Mouse (Mus musculus) cortical plate, adult 2 months (tissue): ENCODE data around the gene Etv3. TPM values are rescaled to one million over a fixed set of nuclear protein-coding genes. Genes with fewer than 3 reads are reported as not detected.

ENCODE experiments used
- H3K27ac ChIP-seq: fragments of 200-500 bp; 2 replicates; pipeline ENCODE4 v1.5.1; 2012; ENCODE audit warnings: low read length, control low read depth, inconsistent platforms; ENCODE audit not compliant: insufficient read depth
- H3K4me1 ChIP-seq: fragments of 200-500 bp; 2 replicates; pipeline ENCODE4 v1.6.1; 2011; ENCODE audit warnings: low read length; ENCODE audit not compliant: control insufficient read depth, insufficient read depth
- H3K4me3 ChIP-seq: fragments of 200-500 bp; 2 replicates; pipeline ENCODE4 v1.5.1; 2011; ENCODE audit warnings: mild to moderate bottlenecking, low read length, control low read depth; ENCODE audit not compliant: insufficient read depth
- CTCF ChIP-seq: fragments of 200-500 bp; IDR thresholded peaks from 2 replicates; pipeline ENCODE4 v1.5.1; 2011; ENCODE audit warnings: mild to moderate bottlenecking, control low read depth, low read length; ENCODE audit not compliant: insufficient read depth; ENCODE audit errors: extremely low read depth
- POLR2A ChIP-seq: fragments of 200-500 bp; IDR thresholded peaks from 2 replicates; pipeline ENCODE4 v1.6.1; 2011; ENCODE audit warnings: mild to moderate bottlenecking, low read length, control low read depth; ENCODE audit not compliant: insufficient read depth; ENCODE audit errors: extremely low read depth
- polyA plus RNA-seq: library from polyadenylated mRNA; depleted of rRNA; stranded (reverse); fragments of >200 nt; gene quantifications from 2 replicates; pipeline ENCODE4 v1.2.3, GENCODE M21; 2012

Gene Etv3
- polyA plus RNA-seq, 1 experiment: 14.0 TPM

DNA sequence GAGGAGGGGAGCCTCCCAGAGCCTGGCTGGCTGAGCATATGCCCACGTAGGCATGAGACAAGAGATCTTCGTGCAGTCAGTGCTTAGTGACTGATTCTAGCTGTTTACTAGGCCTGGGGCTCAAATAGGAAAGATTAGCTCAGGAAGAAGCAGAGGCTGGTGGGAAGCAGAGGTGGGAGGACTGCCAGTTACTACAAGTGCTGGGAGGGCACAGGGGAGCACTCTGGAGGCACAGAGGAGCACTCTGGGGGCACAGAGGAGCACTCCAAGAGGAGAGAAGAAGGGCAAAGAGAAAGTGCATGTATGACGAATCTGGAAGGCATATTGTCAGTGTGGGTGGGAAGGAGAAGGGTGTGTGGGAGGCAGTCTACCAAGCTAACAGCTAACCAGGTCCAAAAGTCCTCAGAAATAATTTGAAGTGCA, 30.9 kb downstream of the Etv3 start:
- H3K4me3 ChIP-seq: no peak overlapping the region
- no peak overlapping the region; the same call in 1 of the 2 replicates for H3K27ac ChIP-seq
- TF ChIP-seq CTCF (no peak), POLR2A (no peak)
- peaks cover 2% of the 10 kb centered on the region; the same call in 1 of the 2 replicates for H3K4me1 ChIP-seq

DNA sequence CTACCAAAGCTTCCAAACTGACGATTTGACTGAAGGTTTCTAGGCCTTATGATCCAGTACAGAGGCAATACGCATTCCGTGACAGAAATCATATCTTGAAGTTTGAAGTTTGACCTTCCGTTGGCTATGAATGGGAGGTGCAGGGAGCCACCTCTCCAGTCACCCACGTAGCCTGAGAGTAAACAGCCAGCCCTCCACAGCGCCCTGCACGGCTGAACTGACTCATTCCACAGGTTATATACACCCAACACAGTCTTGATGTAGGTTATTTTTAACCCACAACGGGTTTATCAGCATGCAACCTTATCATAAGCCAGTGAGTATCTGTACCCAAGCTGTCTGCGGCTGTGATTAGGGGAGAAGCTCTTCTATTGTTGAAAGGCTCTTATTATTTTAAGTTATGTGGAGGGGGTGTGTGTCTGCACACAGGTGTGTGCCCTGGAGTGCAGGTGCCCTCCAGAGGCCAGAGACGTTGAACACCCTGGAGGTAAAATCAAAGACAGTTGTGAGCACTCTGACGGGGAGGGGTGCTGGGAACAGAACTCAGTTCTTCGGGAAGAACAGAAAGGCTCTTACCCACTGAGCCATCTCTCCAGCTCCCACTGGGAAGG, 31.6 kb downstream of the Etv3 start:
- TF ChIP-seq POLR2A (no peak), CTCF (no peak)
- no peak overlapping the region for H3K27ac ChIP-seq
- no peak overlapping the region for H3K4me3 ChIP-seq
- H3K4me1 ChIP-seq: peaks cover 2% of the 10 kb centered on the region; the same call in 1 of the 2 replicates

DNA sequence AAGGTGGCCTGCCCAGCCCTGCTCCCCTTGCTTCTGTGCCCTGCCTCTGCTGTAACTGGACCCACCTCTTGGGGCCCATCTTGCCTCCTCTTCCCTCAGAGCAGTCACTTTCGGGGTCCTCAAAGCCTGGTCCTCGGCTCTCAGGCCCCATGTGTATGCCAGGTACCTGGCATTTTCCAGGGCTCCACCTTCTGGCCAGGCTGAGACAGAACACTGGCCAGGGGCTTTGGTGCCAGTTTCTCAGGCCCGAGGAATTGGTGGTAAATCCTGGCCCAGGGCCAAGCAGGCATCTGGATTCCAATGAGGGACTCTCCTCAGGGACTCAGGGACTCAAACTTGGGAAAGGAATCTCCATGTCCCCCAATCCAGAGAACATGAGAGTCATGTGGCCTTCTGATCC, 34.9 kb downstream of the Etv3 start:
- TF ChIP-seq CTCF (no peak), POLR2A (no peak)
- no peak overlapping the region for H3K27ac ChIP-seq
- peaks cover 2% of the 10 kb centered on the region; the same call in 1 of the 2 replicates for H3K4me1 ChIP-seq
- no peak overlapping the region for H3K4me3 ChIP-seq

DNA sequence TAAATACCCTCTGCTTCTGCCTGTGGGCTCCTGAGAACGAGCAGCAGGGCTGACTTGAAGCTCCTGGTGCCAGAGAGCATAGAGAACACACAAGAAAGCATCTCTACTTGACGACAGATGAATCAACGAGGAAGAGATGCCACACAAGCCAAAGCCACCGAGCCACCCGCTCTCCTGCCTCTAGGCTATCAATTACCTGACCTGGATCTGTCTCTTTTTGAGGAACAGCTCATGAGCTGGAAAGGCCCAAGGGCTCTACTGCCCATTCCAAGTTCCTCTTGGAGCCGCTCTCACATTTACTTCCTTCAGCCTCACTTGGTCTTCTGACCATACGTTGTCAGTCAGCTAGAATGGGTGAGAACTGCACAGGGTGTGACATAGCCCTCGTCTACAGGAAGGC, 36.2 kb downstream of the Etv3 start:
- peaks cover 4% of the 10 kb centered on the region; the same call in 1 of the 2 replicates for H3K4me1 ChIP-seq
- no peak overlapping the region for H3K4me3 ChIP-seq
- no peak for TF ChIP-seq POLR2A
- TF ChIP-seq CTCF: no peak
- no peak overlapping the region for H3K27ac ChIP-seq

DNA sequence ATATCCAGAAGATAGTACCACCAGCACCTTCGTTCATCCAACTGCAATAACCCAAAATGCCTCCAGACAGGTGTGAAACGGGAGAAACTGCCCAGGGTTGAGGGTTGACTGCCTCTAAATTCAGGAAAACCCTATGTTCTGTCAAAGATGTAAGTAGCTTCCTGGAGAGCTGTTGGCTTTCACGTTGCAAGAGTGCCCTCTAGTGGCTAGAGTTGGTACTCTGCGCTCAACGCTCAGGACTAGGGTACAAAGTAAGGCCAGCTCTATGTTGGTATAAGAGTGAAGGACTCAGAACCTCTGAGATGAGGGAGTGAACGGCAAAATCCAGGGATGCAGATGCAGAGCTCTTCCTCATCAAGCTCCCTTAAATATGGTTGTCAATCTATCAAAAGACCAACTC, 37.2 kb downstream of the Etv3 start:
- Histone ChIP-seq H3K4me1 (peaks cover 2% of the 10 kb centered on the region; the same call in 1 of the 2 replicates), H3K4me3 (no peak overlapping the region)
- TF ChIP-seq POLR2A (no peak), CTCF (peak; percentile 99)

DNA sequence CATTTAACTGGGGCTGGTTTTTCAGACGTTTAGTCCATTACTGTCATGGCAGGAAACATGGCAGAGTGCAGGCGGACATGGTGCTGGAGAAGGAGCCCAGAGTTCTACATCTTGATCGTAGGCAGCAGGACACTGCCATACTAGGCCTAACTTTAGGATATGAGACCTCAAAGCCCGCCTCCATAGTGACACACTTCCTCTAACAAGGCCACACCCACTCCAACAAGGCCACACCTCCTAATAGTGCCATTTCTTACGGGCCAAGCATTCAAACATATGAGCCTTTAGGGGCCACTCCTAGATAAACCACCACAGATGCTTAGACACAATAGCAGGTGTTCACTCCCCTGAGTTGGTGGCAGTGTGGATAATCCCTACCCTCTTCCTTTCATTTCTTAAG, 38.3 kb downstream of the Etv3 start:
- Histone ChIP-seq H3K4me3 (no peak overlapping the region), H3K27ac (no peak overlapping the region), H3K4me1 (peaks cover 2% of the 10 kb centered on the region; the same call in 1 of the 2 replicates)
- TF ChIP-seq POLR2A: no peak
- TF ChIP-seq CTCF: no peak

More for the DNA sequence above, 37.2 kb downstream of the Etv3 start:
- no peak overlapping the region for H3K27ac ChIP-seq

DNA sequence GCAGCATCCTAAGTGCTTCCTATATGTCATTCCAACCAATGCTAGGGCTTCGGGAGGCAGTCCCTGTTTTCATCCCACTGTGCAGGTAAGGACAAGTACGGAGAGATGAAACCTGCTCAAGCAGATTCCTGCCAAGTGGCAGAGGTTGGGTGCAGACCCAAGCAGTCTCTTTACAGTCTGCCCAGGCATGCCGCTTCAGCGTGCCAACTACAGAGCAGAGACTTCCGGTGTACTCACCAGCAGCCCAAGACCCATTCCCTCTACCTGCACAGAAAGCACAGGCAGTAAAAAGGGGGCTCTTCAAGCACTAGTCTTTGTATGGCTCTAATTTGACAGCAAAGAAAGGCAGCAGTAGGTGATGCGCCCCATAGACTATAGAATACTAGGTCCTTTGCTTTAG, 40.4 kb downstream of the Etv3 start:
- Histone ChIP-seq H3K27ac (no peak overlapping the region), H3K4me3 (peak overlapping the region; percentile 0; the same call in 1 of the 2 replicates)
- TF ChIP-seq POLR2A (no peak), CTCF (no peak)

DNA sequence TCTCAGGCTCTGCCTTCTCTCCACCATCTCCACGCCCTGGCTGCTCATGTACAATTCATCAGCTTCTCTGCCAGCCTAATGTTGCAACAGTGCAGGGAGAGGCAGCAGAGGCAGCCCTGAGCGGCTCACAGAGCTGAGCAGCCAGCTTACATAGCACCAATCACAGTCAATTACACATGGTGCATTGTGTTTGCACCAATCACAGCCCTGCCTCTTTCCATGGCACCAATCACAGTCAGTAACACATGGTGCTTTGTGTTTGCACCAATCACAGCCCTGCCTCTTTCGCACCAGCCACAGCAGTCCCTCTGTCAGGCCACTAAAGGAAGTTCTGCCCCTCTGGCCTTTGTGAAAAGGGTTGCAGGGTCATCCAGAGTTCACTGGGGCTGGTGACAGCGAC, 40.9 kb downstream of the Etv3 start:
- TF ChIP-seq POLR2A (peak; percentile 96), CTCF (no peak)
- H3K4me1 ChIP-seq: peaks cover 2% of the 10 kb centered on the region; the same call in 1 of the 2 replicates
- no peak overlapping the region for H3K27ac ChIP-seq
- peak overlapping the region; percentile 9 for H3K4me3 ChIP-seq

More for the DNA sequence above, 40.4 kb downstream of the Etv3 start:
- H3K4me1 ChIP-seq: peaks cover 2% of the 10 kb centered on the region; the same call in 1 of the 2 replicates

DNA sequence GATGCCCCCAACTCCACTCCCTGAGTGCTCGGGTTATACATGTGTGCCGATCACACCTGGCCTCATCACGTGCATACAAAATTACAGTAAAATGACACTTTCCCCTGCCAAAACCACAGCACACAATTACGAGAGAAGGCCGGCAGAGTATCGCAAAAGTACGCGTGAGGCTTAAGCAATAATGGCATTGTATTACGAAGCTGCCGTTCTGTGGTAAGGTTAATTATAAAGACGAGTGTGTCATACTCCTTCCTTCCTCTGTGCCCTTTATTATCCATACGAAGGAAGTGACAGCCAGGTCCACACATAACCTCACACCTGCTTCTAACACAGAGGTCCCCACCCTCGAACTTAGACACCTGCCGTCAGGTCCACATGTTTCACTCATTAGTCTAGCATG, 42.3 kb downstream of the Etv3 start:
- no peak for TF ChIP-seq POLR2A
- no peak for TF ChIP-seq CTCF
- no peak overlapping the region for H3K27ac ChIP-seq
- peaks cover 2% of the 10 kb centered on the region; the same call in 1 of the 2 replicates for H3K4me1 ChIP-seq
- no peak overlapping the region for H3K4me3 ChIP-seq

DNA sequence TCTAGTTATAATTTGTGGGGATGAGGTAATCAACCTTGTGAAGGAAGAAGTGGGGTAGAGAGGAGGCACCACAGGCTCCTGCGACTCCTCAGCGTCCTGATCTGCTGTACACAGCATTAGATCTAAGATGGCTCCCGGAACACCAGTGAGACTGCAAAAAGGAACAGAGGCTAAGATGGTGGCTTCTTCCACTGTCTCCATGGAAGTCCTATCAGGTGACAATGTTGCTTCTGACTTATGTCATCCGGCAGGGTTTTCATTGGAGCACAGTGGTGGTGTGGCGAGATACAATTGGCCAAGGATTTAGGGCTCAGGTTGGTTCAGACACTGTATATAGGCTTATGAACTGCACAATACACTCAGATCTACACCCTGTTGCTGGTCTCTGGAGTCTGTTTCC, 43.5 kb downstream of the Etv3 start:
- no peak overlapping the region for H3K4me3 ChIP-seq
- peaks cover 2% of the 10 kb centered on the region; the same call in 1 of the 2 replicates for H3K4me1 ChIP-seq
- no peak overlapping the region for H3K27ac ChIP-seq
- TF ChIP-seq POLR2A (no peak), CTCF (no peak)

DNA sequence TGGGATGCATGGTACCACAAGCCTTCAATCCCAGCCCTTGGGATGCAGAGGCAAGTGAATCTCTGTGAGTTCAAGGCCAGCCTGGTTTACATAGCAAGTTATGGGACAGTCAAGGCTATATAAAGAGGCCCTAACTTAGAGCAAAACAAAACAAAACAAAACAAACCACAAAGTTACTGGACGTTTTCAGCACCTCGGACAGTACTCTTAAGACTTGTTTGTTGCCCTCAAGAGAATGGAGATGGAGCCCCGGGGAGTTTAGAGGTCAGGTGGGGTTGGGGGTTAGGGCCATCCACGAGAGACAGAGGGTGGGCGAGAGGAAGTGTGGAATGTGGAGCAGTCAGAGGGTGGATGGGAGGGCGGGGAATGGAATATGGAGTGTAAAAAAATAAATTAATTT, 50.6 kb downstream of the Etv3 start:
- no peak overlapping the region for H3K27ac ChIP-seq
- TF ChIP-seq CTCF (no peak), POLR2A (no peak)
- no peaks in the 10 kb centered on the region for H3K4me1 ChIP-seq
- H3K4me3 ChIP-seq: no peak overlapping the region
